Mouse (Mus musculus) lung, embryonic 14.5 days (tissue): ENCODE data around the gene Sac3d1. TPM values are rescaled to one million over a fixed set of nuclear protein-coding genes. Genes with fewer than 3 reads are reported as not detected.
A peak's percentile ranks its signal among the peaks of the same experiment; 100 is the strongest.

Experiments used
- ATAC-seq: fragments of 200-750 bp; cut with Nextera tagmentation; 2 replicates; pipeline ENCODE4 v1.8.0; 2017; ENCODE audit warnings: mild to moderate bottlenecking, moderate TSS enrichment, moderate library complexity; ENCODE audit not compliant: insufficient read depth
- DNase-seq: peaks from one replicate; pipeline ENCODE4 v3.0.0-alpha.2; 2015
- H3K27ac ChIP-seq: fragments of 300-500 bp; sonication (generic); 2 replicates; pipeline ENCODE4 v1.5.1; 2014; ENCODE audit warnings: low read depth, mild to moderate bottlenecking, moderate library complexity
- H3K27me3 ChIP-seq: fragments of 300-500 bp; sonication (generic); 2 replicates; pipeline ENCODE4 v1.6.1; 2014; ENCODE audit warnings: low read length, control low read depth; ENCODE audit not compliant: insufficient read depth
- H3K36me3 ChIP-seq: fragments of 300-500 bp; sonication (generic); 2 replicates; pipeline ENCODE4 v1.6.1; 2014; ENCODE audit warnings: control low read depth; ENCODE audit not compliant: insufficient read depth
- H3K4me1 ChIP-seq: fragments of 300-500 bp; sonication (generic); 2 replicates; pipeline ENCODE4 v1.6.1; 2014; ENCODE audit warnings: antibody characterized with exemption, control low read depth; ENCODE audit not compliant: insufficient read depth
- H3K4me2 ChIP-seq: fragments of 300-500 bp; sonication (generic); 2 replicates; pipeline ENCODE4 v1.6.1; 2014; ENCODE audit warnings: mild to moderate bottlenecking
- H3K4me3 ChIP-seq: fragments of 300-500 bp; sonication (generic); 2 replicates; pipeline ENCODE4 v1.5.1; 2014; ENCODE audit warnings: low read depth, low read length
- H3K9ac ChIP-seq: fragments of 300-500 bp; sonication (generic); 2 replicates; pipeline ENCODE4 v1.6.1; 2014
- H3K9me3 ChIP-seq: fragments of 300-500 bp; sonication (generic); 2 replicates; pipeline ENCODE4 v1.6.1; 2016; ENCODE audit warnings: low read depth, low read length, control low read depth
- CTCF ChIP-seq: IDR thresholded peaks from 2 replicates; pipeline ENCODE4 v1.5.1; 2016; ENCODE audit warnings: antibody characterized with exemption, low read depth
- WGBS: fragments of 180-500 bp; shearing (Covaris S2); extraction: QIAGEN DNeasy Blood & Tissue Kit; methylation state at CpG from one replicate; pipeline ENCODE4 v1.1.7; 2014; 5-methylcytosine and 5-hydroxymethylcytosine counted together
- polyA plus RNA-seq: library from polyadenylated mRNA; unstranded; fragments of >200 nt; fragmentation: Nextera tagmentation; extraction: Ambion mirVana; gene quantifications from 2 replicates; pipeline ENCODE4 v1.2.1, GENCODE M21; 2014

Gene Sac3d1
- polyA plus RNA-seq, 1 experiment from 2014 or later = 55.2 TPM

DNA sequence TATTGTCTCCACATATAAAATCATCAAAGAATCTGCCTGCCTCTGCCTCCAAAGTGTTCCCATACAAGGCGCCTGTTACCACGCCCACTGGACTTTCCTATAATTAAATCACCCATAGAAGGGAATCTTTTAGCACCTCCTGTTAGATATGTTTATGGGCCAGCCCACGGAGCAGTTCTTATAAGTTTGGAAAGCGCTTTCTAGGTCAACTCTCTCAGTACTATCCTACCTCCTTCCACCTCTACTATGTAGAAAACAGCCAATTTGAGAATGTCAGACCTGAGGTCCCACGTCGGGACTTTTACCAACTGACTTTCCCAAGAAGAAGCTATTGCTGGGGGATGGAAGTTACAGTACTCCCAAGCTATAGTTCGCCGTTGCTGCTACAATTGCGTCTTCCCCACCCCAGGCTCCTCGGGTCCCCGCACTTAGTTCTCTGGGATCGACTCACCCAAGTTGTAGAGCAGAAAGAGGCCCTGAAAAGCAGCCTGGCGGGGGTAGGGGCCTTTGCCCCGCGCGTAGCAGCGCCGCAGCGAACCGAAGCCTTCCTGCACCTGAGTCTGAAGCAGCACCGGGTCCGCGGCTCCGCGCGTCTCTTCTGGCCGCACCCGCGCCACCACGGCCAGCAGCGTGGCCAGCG, 984 bp downstream of the Sac3d1 start:
- Histone ChIP-seq H3K9ac (peak overlapping the region; percentile 88), H3K4me1 (peaks cover 13% of the 10 kb centered on the region), H3K36me3 (peaks cover 40% of the 10 kb centered on the region), H3K27me3 (no peaks in the 10 kb centered on the region), H3K4me2 (peak overlapping the region; percentile 85), H3K4me3 (peak overlapping the region; percentile 81), H3K9me3 (no peaks in the 10 kb centered on the region), H3K27ac (peak overlapping the region; percentile 99)
- DNase-seq (no peak), ATAC-seq (no peak)
- WGBS = 4% methylated on average over 32 of the region's 32 CpGs
- no peak for TF ChIP-seq CTCF

DNA sequence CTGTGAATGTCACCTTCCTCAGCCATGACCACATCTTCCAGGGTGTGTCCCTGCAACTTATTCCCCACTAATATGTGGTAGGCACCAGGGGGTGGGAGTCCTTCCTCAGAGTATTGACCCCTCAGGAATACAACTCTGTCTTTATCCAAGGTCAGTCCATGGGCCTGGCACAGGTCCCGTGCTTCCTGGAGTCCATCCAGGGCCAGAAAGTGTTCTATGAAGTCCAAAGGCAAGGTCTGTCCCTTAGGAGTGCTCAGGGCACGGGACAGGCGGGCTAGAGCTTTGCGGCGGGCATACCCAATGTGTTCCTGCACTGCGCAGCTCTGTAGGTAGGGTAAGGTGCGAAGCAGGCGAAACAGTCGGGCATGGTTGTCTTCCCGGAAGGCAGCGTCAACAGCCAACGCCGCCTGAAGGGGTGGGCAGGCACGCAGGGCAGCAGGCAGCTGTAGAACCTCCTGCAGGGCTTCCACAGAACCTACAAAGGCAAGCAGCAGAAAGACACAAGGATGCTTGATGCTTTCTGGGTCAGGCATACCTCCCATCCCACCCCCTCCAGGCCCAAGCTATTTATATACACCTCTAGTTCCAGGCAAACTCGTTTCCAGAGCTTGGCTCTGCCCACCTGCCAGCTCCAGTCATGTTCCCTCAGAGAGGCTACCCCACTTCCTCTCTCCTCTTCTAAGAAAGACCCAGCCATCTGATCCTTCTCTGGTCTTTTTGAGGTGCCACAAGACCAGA, 2.2 kb downstream of the Sac3d1 start:
- Histone ChIP-seq H3K4me3 (peak overlapping the region; percentile 81), H3K36me3 (peaks cover 43% of the 10 kb centered on the region), H3K4me2 (peak overlapping the region; percentile 85), H3K27ac (no peak overlapping the region), H3K4me1 (peaks cover 13% of the 10 kb centered on the region), H3K9ac (peak overlapping the region; percentile 29), H3K27me3 (no peaks in the 10 kb centered on the region), H3K9me3 (no peaks in the 10 kb centered on the region)
- WGBS = 89% methylated on average over 15 of the region's 15 CpGs
- DNase-seq (no peak), ATAC-seq (no peak)
- TF ChIP-seq CTCF = no peak

DNA sequence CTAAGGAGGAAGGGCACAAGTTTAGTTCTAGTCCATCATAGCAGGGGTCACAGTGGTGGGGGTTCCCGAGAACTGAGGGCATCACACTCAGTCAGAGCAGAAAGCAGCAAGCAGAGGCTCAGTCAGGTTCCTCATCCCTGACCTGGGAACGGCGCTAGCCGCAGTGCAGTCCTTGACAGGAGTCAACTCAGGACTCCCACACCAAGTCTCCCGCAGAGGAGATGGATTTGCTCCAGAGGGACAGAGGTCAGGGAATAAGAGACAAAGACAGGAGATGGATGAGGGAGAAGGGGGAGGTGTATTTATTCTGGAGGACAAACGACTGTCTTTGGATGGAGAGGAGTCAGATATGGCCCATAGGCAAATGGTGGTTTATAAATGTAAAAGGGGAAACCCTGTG, 5.3 kb downstream of the Sac3d1 start:
- ATAC-seq = no peak
- no peak overlapping the region for H3K9ac ChIP-seq
- H3K9me3 ChIP-seq = no peaks in the 10 kb centered on the region
- no peak for DNase-seq
- no peak overlapping the region for H3K4me2 ChIP-seq
- TF ChIP-seq CTCF = no peak
- H3K36me3 ChIP-seq = peaks cover 40% of the 10 kb centered on the region
- no peak overlapping the region for H3K27ac ChIP-seq
- WGBS = 28% methylated on average over 6 of the region's 6 CpGs
- H3K4me3 ChIP-seq = no peak overlapping the region
- no peaks in the 10 kb centered on the region for H3K27me3 ChIP-seq
- peaks cover 9% of the 10 kb centered on the region for H3K4me1 ChIP-seq

DNA sequence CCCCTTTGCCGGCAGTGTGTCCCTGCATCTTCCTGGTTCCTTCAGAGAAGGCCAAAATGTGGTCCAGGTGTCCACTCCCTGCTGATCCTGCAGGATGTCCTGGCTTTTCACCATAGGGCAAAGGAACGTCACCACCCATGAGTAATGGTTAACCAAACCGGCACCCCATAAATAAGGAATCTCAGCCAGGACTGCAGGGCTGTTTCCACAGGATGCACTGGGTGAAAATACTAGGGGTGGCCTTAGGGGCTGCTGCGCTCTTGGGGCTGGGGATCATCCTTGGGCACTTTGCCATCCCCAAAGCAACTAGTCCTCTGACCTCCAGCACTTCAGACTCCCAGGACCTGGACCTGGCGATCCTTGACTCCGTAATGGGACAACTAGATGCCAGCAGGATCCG, 12.9 kb downstream of the Sac3d1 start, which contains the start of gene Naaladl1:
Gene Naaladl1, plus strand, starts transcription at position 197 of the 400 bp plus-strand sequence.
- Histone ChIP-seq H3K4me3 (no peak within 1 kb of the TSS), H3K4me2 (no peak within 1 kb of the TSS), H3K9ac (no peak within 1 kb of the TSS; the same call in 1 of the 2 replicates), H3K27me3 (no peaks in the 10 kb centered on the region), H3K4me1 (no peaks in the 10 kb centered on the region), H3K27ac (no peak within 1 kb of the TSS), H3K36me3 (no peaks in the 10 kb centered on the region), H3K9me3 (no peaks in the 10 kb centered on the region)
- DNase-seq (no peak), ATAC-seq (no peak)
- no peak for TF ChIP-seq CTCF
- 81% methylated on average over 7 of the region's 7 CpGs for WGBS

DNA sequence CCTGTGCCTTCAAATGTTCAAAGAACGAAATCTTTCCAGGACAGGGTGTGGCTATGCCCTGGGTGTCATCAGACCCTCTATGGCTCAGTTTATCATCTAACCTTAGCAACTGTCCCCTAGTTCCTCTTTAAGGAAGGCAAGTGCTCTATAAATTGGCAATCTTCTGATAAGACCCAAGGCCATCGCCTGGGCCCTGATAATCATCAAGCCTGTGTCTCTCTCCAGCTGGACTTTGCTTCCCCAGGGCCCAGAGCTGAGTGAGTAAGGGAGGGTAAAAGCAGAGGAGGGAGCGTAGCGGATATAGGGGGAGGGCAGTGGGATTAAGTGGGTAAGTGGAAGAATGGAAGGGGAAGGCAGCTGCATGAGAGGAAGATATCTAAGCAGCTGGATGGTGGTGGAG, 14.0 kb downstream of the Sac3d1 start:
- 69% methylated on average over 4 of the region's 4 CpGs for WGBS
- TF ChIP-seq CTCF = no peak
- no peak overlapping the region for H3K4me3 ChIP-seq
- H3K27me3 ChIP-seq = no peaks in the 10 kb centered on the region
- no peaks in the 10 kb centered on the region for H3K4me1 ChIP-seq
- H3K27ac ChIP-seq = no peak overlapping the region
- H3K9ac ChIP-seq = no peak overlapping the region; the same call in 1 of the 2 replicates
- ATAC-seq (no peak), DNase-seq (no peak)
- H3K36me3 ChIP-seq = no peaks in the 10 kb centered on the region
- H3K4me2 ChIP-seq = no peak overlapping the region
- H3K9me3 ChIP-seq = no peaks in the 10 kb centered on the region

DNA sequence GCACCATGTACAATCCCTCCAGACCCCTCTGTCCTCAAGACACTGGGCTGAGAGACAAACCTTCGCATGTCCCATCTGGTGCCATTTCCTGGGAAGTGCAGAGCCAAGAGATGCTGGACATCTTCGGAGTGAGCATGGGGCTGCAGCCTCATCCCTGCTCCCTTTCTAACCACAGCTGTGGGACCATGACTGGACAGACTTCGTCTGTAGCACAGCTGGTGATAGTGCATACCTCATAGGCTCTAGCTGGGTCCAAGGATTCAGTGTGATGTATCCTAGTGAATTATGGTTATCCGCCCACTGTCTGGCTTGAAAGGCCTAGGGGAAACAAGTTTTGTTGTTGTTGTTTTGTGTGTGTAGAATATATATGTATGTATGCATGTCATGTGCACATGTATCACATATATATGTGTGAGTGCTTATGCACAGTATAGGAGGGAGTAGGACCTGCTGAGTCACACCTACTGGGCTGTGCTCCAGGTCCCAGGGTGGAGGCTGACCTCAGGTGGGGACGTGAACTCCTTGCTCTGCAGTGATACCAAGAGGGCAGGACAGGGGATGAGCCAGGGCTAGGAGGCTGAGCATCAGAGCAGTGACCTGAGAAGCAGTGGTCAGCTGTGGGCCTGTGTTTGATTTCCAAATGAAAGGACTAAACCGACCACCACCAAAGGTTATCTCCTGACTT, 16.1 kb downstream of the Sac3d1 start:
- Histone ChIP-seq H3K9ac (no peak overlapping the region), H3K4me1 (no peaks in the 10 kb centered on the region), H3K36me3 (0 out of 2 replicates have a peak, but pooled peaks cover 10% of the 10 kb centered on the region), H3K27me3 (no peaks in the 10 kb centered on the region), H3K4me3 (no peak overlapping the region), H3K4me2 (no peak overlapping the region), H3K27ac (no peak overlapping the region), H3K9me3 (no peaks in the 10 kb centered on the region)
- WGBS = 74% methylated on average over 6 of the region's 6 CpGs
- DNase-seq = no peak
- no peak for ATAC-seq
- no peak for TF ChIP-seq CTCF

DNA sequence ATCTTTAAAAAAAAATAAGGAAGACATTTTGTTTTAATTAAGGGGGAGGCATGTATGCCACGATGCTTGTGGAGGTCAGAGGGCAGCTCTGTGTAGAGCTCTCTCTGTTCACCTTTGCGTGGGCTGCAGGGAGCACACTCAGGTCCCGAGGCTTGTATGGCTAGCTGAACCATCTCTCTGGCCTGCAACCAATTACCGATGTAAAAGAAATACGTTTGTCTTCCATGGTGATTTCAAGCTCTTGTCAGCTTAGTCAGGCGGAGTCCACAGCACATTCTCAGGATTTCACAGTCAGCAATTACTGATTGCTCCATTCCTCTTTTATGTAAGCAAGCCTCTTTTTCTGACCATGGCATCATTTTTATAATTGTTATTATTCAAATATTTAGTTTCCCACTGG, 17.3 kb downstream of the Sac3d1 start:
- no peak for ATAC-seq
- TF ChIP-seq CTCF = no peak
- H3K27ac ChIP-seq = no peak overlapping the region
- no peak overlapping the region for H3K4me3 ChIP-seq
- H3K9ac ChIP-seq = no peak overlapping the region
- no peaks in the 10 kb centered on the region for H3K9me3 ChIP-seq
- DNase-seq = no peak
- no peak overlapping the region for H3K4me2 ChIP-seq
- H3K36me3 ChIP-seq = 0 out of 2 replicates have a peak, but pooled peaks cover 10% of the 10 kb centered on the region
- H3K27me3 ChIP-seq = no peaks in the 10 kb centered on the region
- WGBS = 51% methylated on average over 6 of the region's 6 CpGs
- no peaks in the 10 kb centered on the region for H3K4me1 ChIP-seq
